Mouse (Mus musculus) erythroblast, embryonic 14.5 days (primary cell): ENCODE data around the gene Nepn.

Source experiments
- GATA1 ChIP-seq: IDR thresholded peaks from 2 replicates; pipeline ENCODE4 v1.6.1; 2012; ENCODE audit warnings: low read length, inconsistent platforms, mixed read lengths
- TAL1 ChIP-seq: IDR thresholded peaks from 3 replicates; pipeline ENCODE4 v1.6.1; 2012; ENCODE audit warnings: low read length, inconsistent platforms, mixed read lengths

DNA sequence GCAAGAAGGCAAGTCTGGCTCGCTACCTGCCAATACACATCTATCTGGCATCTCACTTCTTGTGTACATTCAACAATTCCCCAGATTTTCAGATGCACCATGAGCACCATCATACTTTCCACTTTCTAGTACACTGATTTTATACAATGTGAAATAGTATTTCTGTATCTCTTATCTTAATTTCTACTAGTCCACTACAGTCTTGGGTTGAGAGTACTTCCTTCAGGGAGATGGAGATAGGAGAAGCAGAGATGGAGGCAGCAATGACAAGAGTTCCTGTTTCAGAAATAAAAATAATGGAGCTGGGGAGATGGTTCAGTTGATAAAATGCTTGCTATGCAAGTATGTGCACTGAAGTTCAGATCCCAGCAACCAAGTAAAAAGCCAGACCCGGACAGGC, 11.0 kb upstream of the Nepn start:
- TF ChIP-seq GATA1: no peak
- no peak for TF ChIP-seq TAL1
